Mouse (Mus musculus) heart, embryonic 15.5 days (tissue): ENCODE measurements around the gene Gm3512. TPM values are rescaled to one million over a fixed set of nuclear protein-coding genes. Genes with fewer than 3 reads are reported as not detected.
"Not testable (repeated sequence)": the region's sequence is repeated elsewhere in the genome, so short reads cannot be mapped to it uniquely, and the experiment has no call there.

Experiments
- ATAC-seq: fragments of 200-750 bp; cut with Nextera tagmentation; replicated peaks from 2 replicates; pipeline ENCODE4 v1.8.0; 2017; ENCODE audit warnings: low read depth, moderate TSS enrichment; ENCODE audit not compliant: insufficient number of reproducible peaks, insufficient read depth, low FRiP score
- H3K27ac ChIP-seq: fragments of 300-500 bp; sonication (generic); 2 replicates; pipeline ENCODE4 v1.5.1; 2015; ENCODE audit warnings: mild to moderate bottlenecking, inconsistent platforms
- H3K27me3 ChIP-seq: fragments of 300-500 bp; sonication (generic); 2 replicates; pipeline ENCODE4 v1.6.1; 2015; ENCODE audit warnings: inconsistent platforms
- H3K36me3 ChIP-seq: fragments of 300-500 bp; sonication (generic); 2 replicates; pipeline ENCODE4 v1.6.1; 2015; ENCODE audit warnings: mild to moderate bottlenecking, inconsistent platforms
- H3K4me1 ChIP-seq: fragments of 300-500 bp; sonication (generic); replicated peaks from 2 replicates; pipeline ENCODE4 v1.6.1; 2015; ENCODE audit warnings: inconsistent platforms
- H3K4me2 ChIP-seq: fragments of 300-500 bp; sonication (generic); 2 replicates; pipeline ENCODE4 v1.6.1; 2015; ENCODE audit warnings: inconsistent platforms, mild to moderate bottlenecking, moderate library complexity
- H3K4me3 ChIP-seq: fragments of 300-500 bp; sonication (generic); 2 replicates; pipeline ENCODE4 v1.5.1; 2015; ENCODE audit warnings: mild to moderate bottlenecking, inconsistent platforms
- H3K9ac ChIP-seq: fragments of 300-500 bp; sonication (generic); 2 replicates; pipeline ENCODE4 v1.6.1; 2015; ENCODE audit warnings: mild to moderate bottlenecking, inconsistent platforms
- H3K9me3 ChIP-seq: fragments of 300-500 bp; sonication (generic); replicated peaks from 2 replicates; pipeline ENCODE4 v1.6.1; 2016; ENCODE audit warnings: inconsistent platforms
- WGBS: fragments of 180-500 bp; shearing (Covaris S2); methylation state at CpG from one replicate; pipeline ENCODE4 v1.1.7; 2015; ENCODE audit warnings: mixed read lengths; 5-methylcytosine and 5-hydroxymethylcytosine counted together
- polyA plus RNA-seq: library from polyadenylated mRNA; unstranded; fragments of >200 nt; fragmentation: Nextera tagmentation; extraction: Ambion mirVana; gene quantifications from 2 replicates; pipeline ENCODE4 v1.2.1, GENCODE M21; 2015

The Gm3512 gene
- 2.7 and 3.3 TPM in 2 replicates for polyA plus RNA-seq

- H3K4me3 ChIP-seq, H3K4me1 ChIP-seq, H3K27ac ChIP-seq, H3K9me3 ChIP-seq, H3K4me2 ChIP-seq, H3K36me3 ChIP-seq, H3K9ac ChIP-seq, ATAC-seq, H3K27me3 ChIP-seq: not testable (repeated sequence)
- no CpG with 5 or more reads among the region's 37 CpGs for WGBS
Measured at GRCm38 (mm10) chr14:7174483-7174971, at the start of gene Gm3512. Gm3512 (minus strand) TSS chr14:7174533.

GRCm38 (mm10) chr14:7200070-7200469 is 25.7 kb upstream of the Gm3512 start:
- not testable (repeated sequence) for H3K4me2 ChIP-seq, H3K4me1 ChIP-seq, ATAC-seq, H3K27ac ChIP-seq, H3K27me3 ChIP-seq, H3K9me3 ChIP-seq, H3K4me3 ChIP-seq, H3K36me3 ChIP-seq, H3K9ac ChIP-seq
- WGBS = 85% methylated on average over 3 of the region's 3 CpGs

- no CpG with 5 or more reads among the region's 2 CpGs for WGBS
- H3K27me3 ChIP-seq, H3K36me3 ChIP-seq, H3K9ac ChIP-seq, H3K4me1 ChIP-seq, H3K27ac ChIP-seq, ATAC-seq, H3K4me2 ChIP-seq, H3K4me3 ChIP-seq, H3K9me3 ChIP-seq: not testable (repeated sequence)
Measured at GRCm38 (mm10) chr14:7194440-7194839, 20.1 kb upstream of the Gm3512 start, which contains the start of gene Gm16434. Gm16434 (minus strand) TSS chr14:7194540.

- H3K27me3 ChIP-seq, H3K36me3 ChIP-seq, H3K27ac ChIP-seq, ATAC-seq, H3K4me1 ChIP-seq, H3K9me3 ChIP-seq, H3K4me2 ChIP-seq, H3K4me3 ChIP-seq, H3K9ac ChIP-seq: not testable (repeated sequence)
- WGBS = no CpG with 5 or more reads among the region's 2 CpGs
Measured at GRCm38 (mm10) chr14:7125312-7125711, 49.0 kb downstream of the Gm3512 start, which contains the start of gene Gm6676. Gm6676 (minus strand) TSS chr14:7125412.

- H3K27me3 ChIP-seq, ATAC-seq, H3K4me1 ChIP-seq, H3K36me3 ChIP-seq, H3K9me3 ChIP-seq: not testable (repeated sequence)
- under 1% methylated on average over 10 of the region's 54 CpGs for WGBS
- H3K4me3 ChIP-seq = peak overlapping the region; percentile 54
- peak overlapping the region; percentile 83 for H3K27ac ChIP-seq
- H3K4me2 ChIP-seq = peak overlapping the region; percentile 71
- peak overlapping the region; percentile 49; the same call in 1 of the 2 replicates for H3K9ac ChIP-seq
Measured at GRCm38 (mm10) chr14:7105124-7105802, 69.1 kb downstream of the Gm3512 start.

Other genes with a start within 250 kb of the Gm3512 start
- not detected in 2 replicates for gene Gm6356, start 200.7 kb downstream of the Gm3512 start, polyA plus RNA-seq
- 0.10 and 0.25 TPM in 2 replicates for gene Gm10406, start 147.1 kb downstream of the Gm3512 start, polyA plus RNA-seq
- not detected in 2 replicates for gene Gm3685, start 129.6 kb downstream of the Gm3512 start, polyA plus RNA-seq
- gene Gm3696, start 73.9 kb downstream of the Gm3512 start, polyA plus RNA-seq = 1.1 and 1.7 TPM in 2 replicates
- not detected in 2 replicates for gene Gm6676, start 49.1 kb downstream of the Gm3512 start, polyA plus RNA-seq
- not detected in 2 replicates for gene Gm16434, start 20.0 kb upstream of the Gm3512 start, polyA plus RNA-seq
- not detected in 2 replicates for gene Gm3727, start 90.2 kb upstream of the Gm3512 start, polyA plus RNA-seq
- gene Gm3739, start 140.5 kb upstream of the Gm3512 start, polyA plus RNA-seq = 1.3 TPM in 2 replicates
- not detected in 2 replicates for gene Gm5797, start 157.9 kb upstream of the Gm3512 start, polyA plus RNA-seq
- not detected in 2 replicates for gene Gm8374, start 190.6 kb upstream of the Gm3512 start, polyA plus RNA-seq